Mouse (Mus musculus) testis, adult 2 months (tissue): ENCODE results near the gene Arhgef17. TPM values are rescaled to one million over a fixed set of nuclear protein-coding genes. Genes with fewer than 3 reads are reported as not detected.

ENCODE experiments used
- H3K27ac ChIP-seq: fragments of 200-500 bp; 2 replicates; pipeline ENCODE4 v1.5.1; 2012; ENCODE audit warnings: low read depth, low read length; ENCODE audit not compliant: control insufficient read depth, insufficient read depth
- H3K27me3 ChIP-seq: fragments of 200-500 bp; 2 replicates; pipeline ENCODE4 v1.6.1; 2012; ENCODE audit warnings: mild to moderate bottlenecking, low read length, moderate library complexity; ENCODE audit not compliant: control insufficient read depth, insufficient read depth
- H3K36me3 ChIP-seq: fragments of 200-500 bp; 2 replicates; pipeline ENCODE4 v1.6.1; 2012; ENCODE audit warnings: mild to moderate bottlenecking, low read length; ENCODE audit not compliant: control insufficient read depth, insufficient read depth
- H3K4me1 ChIP-seq: fragments of 200-500 bp; 2 replicates; pipeline ENCODE4 v1.6.1; 2012; ENCODE audit warnings: low read length; ENCODE audit not compliant: control insufficient read depth, insufficient read depth
- H3K4me3 ChIP-seq: fragments of 200-500 bp; 2 replicates; pipeline ENCODE4 v1.5.1; 2012; ENCODE audit warnings: low read depth, mild to moderate bottlenecking, low read length, moderate library complexity, mixed read lengths; ENCODE audit not compliant: control insufficient read depth
- CTCF ChIP-seq: fragments of 200-500 bp; IDR thresholded peaks from 2 replicates; pipeline ENCODE4 v1.5.1; 2012; ENCODE audit warnings: low read depth, mild to moderate bottlenecking, inconsistent platforms, low read length, moderate library complexity; ENCODE audit not compliant: control insufficient read depth, insufficient read depth, insufficient replicate concordance
- POLR2A ChIP-seq: fragments of 200-500 bp; IDR thresholded peaks from 2 replicates; pipeline ENCODE4 v1.6.1; 2012; ENCODE audit warnings: low read depth, mild to moderate bottlenecking, inconsistent platforms, low read length, moderate library complexity; ENCODE audit not compliant: control insufficient read depth
- polyA plus RNA-seq: library from polyadenylated mRNA; depleted of rRNA; stranded (reverse); fragments of >200 nt; gene quantifications from 2 replicates; pipeline ENCODE4 v1.2.3, GENCODE M21; 2012

The Arhgef17 gene
- polyA plus RNA-seq, 1 experiment = 2.8 TPM

DNA sequence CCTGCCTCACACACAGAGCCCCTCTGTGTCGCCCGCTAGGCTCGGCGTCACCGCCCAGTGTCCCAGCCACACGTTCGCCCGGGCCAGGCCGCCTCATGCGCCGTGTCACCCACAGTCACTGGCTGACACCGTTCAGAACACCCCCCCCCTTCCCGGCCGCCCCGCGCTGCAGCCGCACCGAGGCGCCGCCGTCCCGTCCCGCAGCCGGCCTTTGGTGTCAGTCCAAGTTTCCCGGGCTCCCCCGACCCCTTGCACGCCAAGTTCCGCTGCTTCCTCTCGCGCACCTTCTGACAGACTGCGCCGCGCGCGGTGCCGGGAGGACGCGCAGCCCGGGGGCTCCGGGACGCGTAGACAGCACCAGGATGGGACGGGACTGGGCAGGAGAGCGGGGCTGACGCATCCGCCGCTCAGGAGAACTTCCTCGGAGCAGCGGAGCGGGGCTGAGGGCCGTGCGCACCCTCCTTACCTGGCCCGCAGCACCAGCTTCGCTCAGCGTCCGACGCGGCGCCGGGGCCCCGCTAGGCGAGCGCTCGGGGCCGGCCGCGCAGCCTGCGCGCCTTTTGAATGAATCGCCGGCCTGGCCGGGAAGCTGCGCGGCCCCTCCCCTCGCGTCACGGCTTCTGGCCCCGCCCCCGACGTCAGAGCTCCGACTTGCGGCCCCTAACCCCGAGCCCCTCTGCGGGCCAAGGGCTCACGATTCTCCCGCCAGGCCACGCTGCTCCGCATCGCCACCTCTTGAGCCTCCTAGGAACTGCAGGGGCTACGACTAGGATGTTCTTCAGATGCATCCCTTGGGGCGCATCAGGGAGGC is 68.9 kb downstream of the Arhgef17 start, which contains the start of gene Relt:
Gene Relt, minus strand, starts transcription at position 619 of the 811 bp plus-strand sequence.
- Histone ChIP-seq H3K36me3 (no peaks in the 10 kb centered on the region), H3K27ac (no peak within 1 kb of the TSS), H3K4me3 (peak within 1 kb of the TSS; percentile 92), H3K4me1 (peaks cover 7% of the 10 kb centered on the region), H3K27me3 (no peaks in the 10 kb centered on the region)
- no peak for TF ChIP-seq POLR2A
- TF ChIP-seq CTCF = peak; percentile 79

- H3K27me3 ChIP-seq = no peaks in the 10 kb centered on the region
- no peak overlapping the region for H3K27ac ChIP-seq
- peak overlapping the region; percentile 92 for H3K4me3 ChIP-seq
- H3K4me1 ChIP-seq = peaks cover 7% of the 10 kb centered on the region
- no peaks in the 10 kb centered on the region for H3K36me3 ChIP-seq
- TF ChIP-seq POLR2A = no peak
- TF ChIP-seq CTCF = no peak
These were observed 69.6 kb downstream of the Arhgef17 start for GRCm38 (mm10) chr7:100862353-100862752.

DNA sequence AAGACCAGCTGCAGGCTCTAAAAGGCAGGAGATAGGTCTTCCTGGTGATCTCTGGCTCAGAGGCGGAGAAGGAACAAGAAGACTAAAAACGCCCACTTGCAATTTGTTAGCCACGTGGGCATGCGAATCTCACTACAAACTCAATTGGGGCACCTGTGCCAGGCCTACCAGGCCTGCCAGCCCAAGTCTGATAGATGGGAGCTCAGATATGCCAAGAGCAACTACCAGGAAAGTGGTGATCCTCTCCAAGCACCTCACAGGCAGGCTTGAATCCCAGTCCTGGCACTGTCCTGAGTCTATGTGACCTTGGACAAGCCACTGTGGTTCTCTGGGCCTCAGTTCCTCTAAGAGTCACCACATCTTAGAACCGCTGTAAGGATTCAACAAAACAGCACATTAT is 70.7 kb downstream of the Arhgef17 start:
- Histone ChIP-seq H3K27ac (no peak overlapping the region), H3K4me3 (no peak overlapping the region), H3K27me3 (no peaks in the 10 kb centered on the region), H3K36me3 (no peaks in the 10 kb centered on the region), H3K4me1 (peaks cover 7% of the 10 kb centered on the region)
- no peak for TF ChIP-seq CTCF
- TF ChIP-seq POLR2A = no peak

GRCm38 (mm10) chr7:100860450-100860849 is 71.5 kb downstream of the Arhgef17 start:
- H3K4me3 ChIP-seq = no peak overlapping the region
- no peaks in the 10 kb centered on the region for H3K36me3 ChIP-seq
- TF ChIP-seq CTCF (no peak), POLR2A (no peak)
- H3K4me1 ChIP-seq = peaks cover 7% of the 10 kb centered on the region
- H3K27me3 ChIP-seq = no peaks in the 10 kb centered on the region
- H3K27ac ChIP-seq = no peak overlapping the region

DNA sequence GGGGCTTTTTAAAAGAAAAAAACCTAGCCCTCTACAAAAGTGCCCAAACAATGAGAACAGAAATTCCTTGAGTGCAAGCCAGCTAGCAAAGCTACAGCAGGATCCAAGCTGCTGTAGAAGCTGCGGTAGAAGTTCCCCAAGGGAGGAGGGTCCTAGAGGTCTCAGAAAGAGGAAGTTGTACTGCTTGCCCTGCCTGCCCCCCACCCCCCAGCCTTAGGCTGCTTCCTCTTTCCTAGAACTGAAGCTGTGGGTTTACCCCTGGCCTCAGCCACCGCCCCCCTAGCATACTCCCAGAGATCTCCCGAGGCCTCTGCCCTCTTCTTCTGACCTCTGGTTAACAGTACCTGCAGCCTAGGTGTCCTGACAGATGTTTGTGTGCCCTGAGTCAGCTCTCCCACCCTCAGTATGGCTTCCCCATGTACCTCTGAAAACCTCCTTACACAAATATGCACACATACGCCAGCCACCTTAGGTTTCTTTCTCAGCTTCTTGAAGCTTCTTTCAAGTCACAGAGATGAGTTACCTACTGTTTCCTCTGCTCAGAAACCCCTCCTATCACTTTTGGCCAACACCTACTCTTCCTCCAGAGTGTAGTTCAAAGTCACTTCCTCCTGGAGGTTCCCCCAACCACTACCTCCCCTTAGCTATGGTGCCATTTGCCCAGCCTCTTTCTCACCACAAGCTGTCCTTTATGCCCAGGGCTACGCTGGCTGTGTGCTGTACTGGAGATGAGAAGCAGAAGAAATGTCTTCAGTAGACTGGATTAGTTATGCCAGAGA is 75.9 kb downstream of the Arhgef17 start:
- no peaks in the 10 kb centered on the region for H3K27me3 ChIP-seq
- H3K4me3 ChIP-seq = no peak overlapping the region
- no peak overlapping the region for H3K27ac ChIP-seq
- no peaks in the 10 kb centered on the region for H3K4me1 ChIP-seq
- TF ChIP-seq POLR2A (no peak), CTCF (no peak)
- no peaks in the 10 kb centered on the region for H3K36me3 ChIP-seq

GRCm38 (mm10) chr7:100855300-100855699 is 76.6 kb downstream of the Arhgef17 start:
- no peaks in the 10 kb centered on the region for H3K4me1 ChIP-seq

DNA sequence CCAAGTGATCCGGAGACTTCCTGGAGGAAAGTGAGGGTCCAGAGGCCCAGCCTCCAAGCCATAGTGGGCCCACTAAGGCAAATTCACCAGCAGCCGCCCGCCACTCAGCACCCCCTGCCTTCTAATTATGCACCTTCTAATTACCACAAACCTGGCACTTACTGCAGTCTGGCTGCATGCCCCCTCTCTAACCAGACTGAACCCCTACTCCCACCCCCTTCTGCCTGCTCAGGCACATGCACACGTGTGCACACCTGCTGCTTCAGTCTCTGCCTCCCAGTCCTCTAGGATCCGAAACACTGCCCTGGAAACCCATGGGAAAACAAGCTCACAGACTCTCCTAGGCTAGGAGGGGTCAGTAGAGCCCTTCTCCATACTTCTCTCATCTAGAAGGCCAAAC is 77.0 kb downstream of the Arhgef17 start:
- Histone ChIP-seq H3K4me1 (no peaks in the 10 kb centered on the region), H3K36me3 (no peaks in the 10 kb centered on the region), H3K27me3 (no peaks in the 10 kb centered on the region), H3K4me3 (no peak overlapping the region), H3K27ac (no peak overlapping the region)
- TF ChIP-seq CTCF = no peak
- TF ChIP-seq POLR2A = no peak

More at GRCm38 (mm10) chr7:100855300-100855699, 76.6 kb downstream of the Arhgef17 start:
- TF ChIP-seq CTCF = no peak
- TF ChIP-seq POLR2A = no peak
- Histone ChIP-seq H3K4me3 (no peak overlapping the region), H3K27me3 (no peaks in the 10 kb centered on the region), H3K36me3 (no peaks in the 10 kb centered on the region), H3K27ac (no peak overlapping the region)
